Mouse (Mus musculus) left cerebral cortex, postnatal 14 days (tissue): Measurements from ENCODE around the gene Cdc25b. TPM values are rescaled to one million over a fixed set of nuclear protein-coding genes. Genes with fewer than 3 reads are reported as not detected.

Experiments
- DNase-seq, 2 experiments: peaks; one replicate each; pipeline ENCODE4 v3.0.0; 2021 to 2022; ENCODE audit warnings: low spot score in 2 of 2, mixed read lengths in 1 of 2
- intact Hi-C: fragments of 180-260 bp; cut with DNase I; formaldehyde crosslinking; loops from one replicate; pipeline ENCODE4 v1.15.1; 2025
- total RNA-seq, 2 experiments: library from RNA; stranded (reverse); gene quantifications; 2 replicates each; pipeline ENCODE4 v1.2.3; 2021

Cdc25b gene
- total RNA-seq, 2 experiments from 2014 or later, result 11.9 to 15.4 TPM

DNA sequence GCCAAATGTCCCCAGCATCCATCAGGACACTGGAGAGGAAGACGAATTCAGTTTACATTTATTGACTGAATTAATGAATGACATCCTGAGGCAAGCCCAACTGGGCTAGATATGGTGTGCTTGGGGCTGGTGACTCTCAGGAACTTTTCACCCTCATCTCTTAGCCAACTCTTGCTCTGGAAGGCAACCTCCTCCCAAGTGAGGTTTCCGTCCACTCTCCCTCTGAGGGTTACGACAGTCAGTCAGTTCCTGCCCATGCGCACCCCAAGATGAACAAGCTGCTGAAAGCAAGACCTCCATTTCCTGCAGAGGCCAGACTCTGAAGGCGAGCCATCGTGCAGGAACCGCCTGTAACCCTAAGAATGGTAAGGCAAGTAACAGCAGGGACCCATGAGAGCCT is 29.8 kb upstream of the Cdc25b start:
- DNase-seq, result no peak
- intact Hi-C loops, result no loop called here

DNA sequence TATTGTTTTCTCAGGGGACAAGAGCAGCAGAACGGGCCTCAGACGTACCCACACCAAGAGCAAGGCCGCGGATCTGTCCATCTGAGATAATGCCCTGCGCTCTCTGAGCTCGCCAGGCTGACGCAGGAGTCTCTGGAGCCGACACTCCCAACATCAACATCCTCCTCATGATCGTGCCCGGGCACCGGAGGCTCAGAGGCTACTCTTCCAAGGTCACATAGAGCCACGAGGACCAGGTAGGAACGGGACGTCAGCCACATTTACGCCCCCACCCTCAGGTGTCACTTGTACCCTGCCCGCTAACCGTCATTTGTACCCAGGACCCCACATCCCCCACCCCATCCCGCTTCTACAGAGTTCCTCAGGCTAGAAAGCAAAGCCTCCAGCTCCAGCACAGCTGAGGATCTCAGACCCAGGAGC is 27.2 kb upstream of the Cdc25b start:
- peak in 1 of 2 experiments; percentile 33 for DNase-seq
- intact Hi-C loops, result no loop called here

- intact Hi-C loops, result loop anchor here (2.0 kb wide), 1 partner anchor 65 kb away; no protein-coding TSS in a partner anchor
- DNase-seq, result peak; percentile 97 to 98
Measured at GRCm38 (mm10) chr2:131159938-131160581, 26.7 kb upstream of the Cdc25b start, which contains the start of gene 1700037H04Rik. Gene 1700037H04Rik, minus strand, starts transcription at chr2:131160081.

DNA sequence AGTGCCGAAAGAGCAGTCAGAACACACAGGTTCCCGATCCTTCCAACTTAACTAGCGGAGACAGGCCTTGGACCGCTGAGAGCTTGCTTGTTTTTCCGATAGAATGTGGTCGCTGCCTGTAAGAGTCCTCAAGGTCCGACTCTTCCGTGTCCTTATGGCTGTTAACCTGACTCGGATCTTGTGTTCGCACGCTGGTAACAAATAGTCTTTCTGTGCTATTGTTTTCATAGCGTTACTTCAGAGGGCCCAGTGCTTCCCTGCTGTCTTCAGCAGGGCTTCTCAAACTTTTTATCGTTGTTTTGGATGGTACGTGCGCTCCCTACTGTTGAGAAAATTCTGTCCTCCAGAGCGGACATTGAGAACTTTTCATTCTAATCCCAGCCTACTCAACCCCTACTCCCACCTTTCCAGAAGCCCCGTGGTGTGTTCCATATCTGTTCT is 26.1 kb upstream of the Cdc25b start:
- DNase-seq, result peak; percentile 38 to 41

GRCm38 (mm10) chr2:131163924-131164323 is 22.8 kb upstream of the Cdc25b start:
- intact Hi-C loops, result no loop called here
- DNase-seq, result no peak

More for the DNA sequence above, 26.1 kb upstream of the Cdc25b start:
- intact Hi-C loops, result loop anchor here (2.0 kb wide), 1 partner anchor 66 kb away; no protein-coding TSS in a partner anchor

- intact Hi-C loops, result no loop called here
Measured at GRCm38 (mm10) chr2:131166172-131166571, 20.6 kb upstream of the Cdc25b start.

DNA sequence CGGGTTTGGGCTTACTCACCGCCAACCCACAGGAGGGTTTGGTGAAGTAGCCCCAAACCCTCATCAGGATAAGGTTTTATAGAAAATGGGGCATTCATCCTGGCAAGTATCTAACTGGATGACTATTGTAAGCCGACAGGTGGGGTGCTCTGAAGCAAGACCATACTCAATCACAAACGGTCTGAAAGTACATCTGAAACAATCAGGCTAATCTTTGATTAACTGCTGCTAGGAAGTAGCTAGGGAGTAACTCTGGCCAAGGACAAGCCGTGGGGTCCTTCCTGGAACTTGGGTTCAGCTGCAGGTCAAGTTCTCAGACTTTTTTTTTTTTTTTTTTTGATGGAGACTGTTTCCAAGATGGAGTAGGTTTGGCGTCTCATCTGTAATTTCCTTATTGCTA is 18.8 kb upstream of the Cdc25b start:
- DNase-seq, result no peak
- intact Hi-C loops, result no loop called here

More at GRCm38 (mm10) chr2:131166172-131166571, 20.6 kb upstream of the Cdc25b start:
- DNase-seq, result no peak

GRCm38 (mm10) chr2:131168914-131169313 is 17.8 kb upstream of the Cdc25b start:
- intact Hi-C loops, result no loop called here
- DNase-seq, result no peak

GRCm38 (mm10) chr2:131170936-131171335 is 15.8 kb upstream of the Cdc25b start:
- intact Hi-C loops, result no loop called here
- no peak for DNase-seq

GRCm38 (mm10) chr2:131171401-131172104 is 15.2 kb upstream of the Cdc25b start:
- peak; percentile 66 to 71 for DNase-seq
- intact Hi-C loops, result no loop called here

GRCm38 (mm10) chr2:131172322-131172721 is 14.4 kb upstream of the Cdc25b start:
- DNase-seq, result no peak
- intact Hi-C loops, result no loop called here

- intact Hi-C loops, result no loop called here
- DNase-seq, result peak; percentile 75 to 82
Measured at GRCm38 (mm10) chr2:131174700-131175099, 12.0 kb upstream of the Cdc25b start.

GRCm38 (mm10) chr2:131175286-131175944 is 11.3 kb upstream of the Cdc25b start:
- no peak for DNase-seq
- intact Hi-C loops, result no loop called here

DNA sequence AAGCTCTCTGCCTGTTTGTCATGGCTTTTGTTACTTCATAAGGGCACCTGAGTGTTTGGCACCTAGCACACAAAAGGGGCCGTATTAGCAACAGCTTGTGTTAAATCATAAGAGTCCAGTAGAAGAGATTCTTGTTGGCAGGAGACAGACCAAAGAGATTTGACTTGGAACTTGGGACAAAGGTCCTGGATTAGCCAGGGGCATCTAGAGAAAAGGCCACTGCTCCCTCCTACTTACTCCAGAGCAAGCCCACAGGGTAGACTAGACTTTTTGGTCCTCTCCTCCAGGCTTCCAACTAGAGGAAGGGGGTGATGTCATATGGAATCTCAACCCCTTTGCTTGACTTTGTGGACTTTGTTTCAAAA is 10.8 kb upstream of the Cdc25b start:
- intact Hi-C loops, result no loop called here
- no peak for DNase-seq

DNA sequence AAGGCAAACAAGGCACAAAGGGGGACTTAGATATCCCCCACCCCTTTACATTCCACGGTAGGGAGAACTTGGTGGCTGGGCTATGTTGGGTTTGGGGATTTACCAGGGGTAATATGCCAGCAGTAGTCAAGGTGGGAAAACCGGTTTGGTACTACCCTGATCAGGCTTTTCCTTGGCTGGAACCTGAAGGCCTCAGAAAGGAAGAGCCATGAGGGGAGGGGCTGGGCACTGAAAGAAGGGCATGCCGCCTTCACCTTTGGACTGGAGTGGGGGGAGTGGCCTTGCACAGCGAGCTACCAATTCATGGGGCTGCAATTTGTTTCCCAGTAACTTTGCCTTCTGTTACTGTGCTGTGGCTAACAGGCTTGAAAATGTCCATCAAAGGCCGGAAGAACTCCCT is 10.3 kb upstream of the Cdc25b start:
- DNase-seq, result no peak
- intact Hi-C loops, result no loop called here

DNA sequence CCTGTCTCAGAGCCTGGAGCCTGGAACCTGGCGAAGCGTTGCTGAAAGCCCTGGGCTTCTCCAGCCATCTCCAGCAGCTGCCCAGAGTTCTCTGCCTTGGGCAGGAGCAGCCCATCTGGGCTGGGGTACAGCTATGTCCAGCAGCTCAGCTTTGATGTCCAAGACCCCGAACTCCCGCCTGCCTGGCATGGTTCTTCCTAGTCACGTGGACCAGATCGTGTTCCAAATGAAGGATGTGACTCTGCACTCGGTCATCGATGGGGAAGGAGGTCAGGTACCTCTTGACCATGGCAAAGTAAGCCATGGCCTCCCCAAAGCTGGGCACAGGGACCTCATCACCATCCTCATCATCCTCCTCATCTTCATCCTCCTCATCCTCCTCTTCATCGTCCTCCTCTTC is 8.8 kb upstream of the Cdc25b start:
- DNase-seq, result no peak
- intact Hi-C loops, result no loop called here

- peak in 1 of 2 experiments; percentile 12 for DNase-seq
- intact Hi-C loops, result loop anchor here (1.0 kb wide), 1 partner anchor 31 kb away; no protein-coding TSS in a partner anchor
Measured at GRCm38 (mm10) chr2:131178828-131179245, 7.9 kb upstream of the Cdc25b start.

DNA sequence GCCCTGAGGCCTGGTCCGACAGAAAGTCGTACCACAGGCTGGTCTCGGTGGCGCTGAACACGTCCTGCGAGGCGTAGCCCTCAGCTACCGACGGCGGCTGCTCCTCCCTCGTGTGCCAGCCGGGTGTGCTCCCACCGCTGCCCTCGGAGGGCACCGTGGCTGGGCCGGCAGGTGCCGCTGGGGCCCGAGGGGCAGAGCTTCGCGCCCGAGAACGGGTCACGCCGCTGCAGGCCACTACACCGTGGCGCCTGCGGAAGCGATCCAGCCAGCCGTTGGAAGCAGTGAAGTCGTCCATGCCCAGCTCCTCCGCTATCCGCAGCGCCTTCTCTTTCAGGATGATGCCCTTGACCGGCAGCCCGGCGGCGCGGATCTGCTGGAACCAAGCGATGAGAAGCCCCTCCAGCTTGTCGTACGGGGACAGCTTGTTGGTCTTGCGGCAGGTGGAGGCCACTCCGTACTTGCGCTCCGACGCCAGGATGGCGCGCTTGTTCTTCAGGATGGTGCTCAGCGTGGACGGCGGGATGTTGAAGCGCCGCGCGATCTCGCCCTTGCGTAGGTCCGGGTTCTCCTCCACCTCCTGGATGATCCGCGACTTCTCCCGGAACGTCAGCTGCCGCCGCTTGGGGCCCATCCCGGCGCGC is 7.4 kb upstream of the Cdc25b start:
- intact Hi-C loops, result loop anchor here (1.0 kb wide), 1 partner anchor 31 kb away; no protein-coding TSS in a partner anchor
- DNase-seq, result peak; percentile 60 to 84

DNA sequence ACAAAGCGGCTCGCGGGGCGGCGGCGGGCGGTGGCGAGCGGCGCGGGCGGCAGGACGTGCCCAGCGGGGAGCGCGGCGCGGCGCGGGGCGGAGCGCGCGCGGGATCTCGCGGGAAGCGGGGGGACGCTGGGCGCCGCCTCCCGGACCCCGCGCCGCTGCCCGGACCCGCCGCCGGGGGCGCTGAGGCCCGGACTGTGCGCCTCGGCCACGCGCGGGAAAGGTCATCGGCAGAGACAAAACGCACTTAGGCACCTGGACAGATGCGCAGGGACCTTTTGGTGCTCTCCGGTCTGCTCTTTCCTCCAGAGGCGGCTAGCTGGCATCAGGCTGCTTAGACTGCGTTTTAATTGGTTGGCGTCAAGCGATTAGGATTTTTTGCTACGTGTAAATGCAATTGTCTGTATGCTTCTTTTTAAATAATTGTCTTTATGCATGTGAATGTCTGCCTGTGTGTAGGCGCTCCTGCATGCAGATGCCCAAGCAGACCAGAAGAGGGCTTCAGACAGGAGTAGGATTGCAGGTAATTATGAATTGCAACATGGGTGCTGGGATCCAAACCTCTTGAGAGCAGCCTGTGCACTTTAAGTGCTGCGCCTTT is 6.7 kb upstream of the Cdc25b start, which contains the start of gene Cenpb:
Gene Cenpb (minus strand): TSS at position 78 of the 598 bp plus-strand sequence.
- DNase-seq, result peak; percentile 82 to 84
- intact Hi-C loops, result loop anchor here (1.0 to 10.0 kb wide), 2 partner anchors 30 to 235 kb away; no protein-coding TSS in a partner anchor
